Mouse (Mus musculus): ENCODE data around the gene Psors1c2. TPM values are rescaled to one million over a fixed set of nuclear protein-coding genes. Genes with fewer than 3 reads are reported as not detected.
"Not testable (repeated sequence)": the region's sequence is repeated elsewhere in the genome, so short reads cannot be mapped to it uniquely, and the experiment has no call there.

Psors1c2 gene
- polyA plus RNA-seq, 1 experiment from 2014 or later: 0.66 TPM

DNA sequence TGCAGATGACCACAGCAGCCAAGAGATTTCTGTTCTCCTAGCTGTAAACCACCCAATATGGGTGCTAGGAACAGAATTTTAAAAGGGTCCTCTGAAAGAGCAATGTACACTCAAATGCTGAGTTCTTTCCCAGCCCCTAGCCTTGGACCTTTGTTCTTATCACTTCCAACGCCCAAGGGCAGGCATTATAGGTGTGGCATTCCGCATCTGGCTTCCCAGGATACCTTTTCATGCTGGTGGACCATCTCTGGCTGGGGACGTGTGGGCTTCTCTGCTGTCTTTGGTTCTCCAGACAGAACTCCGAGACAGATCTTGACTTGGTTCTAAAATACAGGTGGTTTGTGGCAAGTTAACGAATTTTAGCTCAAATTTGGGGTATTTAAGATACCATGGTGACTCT lies 30.2 kb upstream of the Psors1c2 start:
- Histone ChIP-seq H3K9ac (ENCODE audit: low read length) (no peak overlapping the region), H3K27ac (replicated peaks in 1 of 2; ENCODE audit: control insufficient read depth in 1 of 2, insufficient read depth in 1 of 2, low read depth in 2 of 2, low read length in 2 of 2) (no peak overlapping the region), H3K4me3 (ENCODE audit: control insufficient read depth in 1 of 2, insufficient read depth in 1 of 2, low read depth in 1 of 2, low read length in 2 of 2) (no peak overlapping the region), H3K4me2 (ENCODE audit: low read length) (no peak overlapping the region), H3K36me3 (ENCODE audit: control insufficient read depth, insufficient read depth, low read length) (no peaks in the 10 kb centered on the region), H3K4me1 (ENCODE audit: control insufficient read depth in 2 of 2, insufficient read depth in 2 of 2, low read length in 2 of 2) (peaks cover 0 to 2% of the 10 kb centered on the region in 2 experiments; a peak in 1 of 4 replicates), H3K27me3 (ENCODE audit: control insufficient read depth, insufficient read depth, low read length) (peaks cover 44% of the 10 kb centered on the region), H3K9me3 (ENCODE audit: control insufficient read depth, low read length) (no peaks in the 10 kb centered on the region)
- ATAC-seq (ENCODE audit: insufficient number of reproducible peaks, insufficient read depth, low FRiP score, low read depth): no peak
- 49% methylated on average over 5 of the region's 5 CpGs for WGBS

GRCm38 (mm10) chr17:35503849-35504248 lies 29.2 kb upstream of the Psors1c2 start:
- no peak overlapping the region for H3K27ac ChIP-seq (replicated peaks in 1 of 2; ENCODE audit: control insufficient read depth in 1 of 2, insufficient read depth in 1 of 2, low read depth in 2 of 2, low read length in 2 of 2)
- WGBS: 27% methylated on average over 5 of the region's 5 CpGs

GRCm38 (mm10) chr17:35504628-35505481 lies 28.1 kb upstream of the Psors1c2 start:
- Histone ChIP-seq H3K4me2 (ENCODE audit: low read length) (no peak overlapping the region), H3K9me3 (ENCODE audit: control insufficient read depth, low read length) (no peaks in the 10 kb centered on the region), H3K36me3 (ENCODE audit: control insufficient read depth, insufficient read depth, low read length) (no peaks in the 10 kb centered on the region), H3K9ac (ENCODE audit: low read length) (no peak overlapping the region), H3K4me3 (ENCODE audit: control insufficient read depth in 1 of 2, insufficient read depth in 1 of 2, low read depth in 1 of 2, low read length in 2 of 2) (no peak overlapping the region), H3K27me3 (ENCODE audit: control insufficient read depth, insufficient read depth, low read length) (peaks cover 56% of the 10 kb centered on the region), H3K4me1 (ENCODE audit: control insufficient read depth in 2 of 2, insufficient read depth in 2 of 2, low read length in 2 of 2) (peaks cover 0 to 2% of the 10 kb centered on the region in 2 experiments; a peak in 1 of 4 replicates), H3K27ac (replicated peaks in 1 of 2; ENCODE audit: control insufficient read depth in 1 of 2, insufficient read depth in 1 of 2, low read depth in 2 of 2, low read length in 2 of 2) (no peak overlapping the region)
- 23% methylated on average over 8 of the region's 8 CpGs for WGBS
- no peak for ATAC-seq (ENCODE audit: insufficient number of reproducible peaks, insufficient read depth, low FRiP score, low read depth)

More at GRCm38 (mm10) chr17:35503849-35504248, 29.2 kb upstream of the Psors1c2 start:
- H3K27me3 ChIP-seq (ENCODE audit: control insufficient read depth, insufficient read depth, low read length): peaks cover 53% of the 10 kb centered on the region
- no peak overlapping the region for H3K4me3 ChIP-seq (ENCODE audit: control insufficient read depth in 1 of 2, insufficient read depth in 1 of 2, low read depth in 1 of 2, low read length in 2 of 2)
- no peaks in the 10 kb centered on the region for H3K36me3 ChIP-seq (ENCODE audit: control insufficient read depth, insufficient read depth, low read length)
- no peak for ATAC-seq (ENCODE audit: insufficient number of reproducible peaks, insufficient read depth, low FRiP score, low read depth)
- no peaks in the 10 kb centered on the region for H3K9me3 ChIP-seq (ENCODE audit: control insufficient read depth, low read length)
- no peak overlapping the region for H3K4me2 ChIP-seq (ENCODE audit: low read length)
- peaks cover 0 to 2% of the 10 kb centered on the region in 2 experiments; a peak in 1 of 4 replicates for H3K4me1 ChIP-seq (ENCODE audit: control insufficient read depth in 2 of 2, insufficient read depth in 2 of 2, low read length in 2 of 2)
- H3K9ac ChIP-seq (ENCODE audit: low read length): no peak overlapping the region

- H3K27ac ChIP-seq (replicated peaks in 1 of 2; ENCODE audit: control insufficient read depth in 1 of 2, insufficient read depth in 1 of 2, low read depth in 2 of 2, low read length in 2 of 2): no peak within 1 kb of the TSS
- H3K36me3 ChIP-seq (ENCODE audit: control insufficient read depth, insufficient read depth, low read length): no peaks in the 10 kb centered on the region
- H3K27me3 ChIP-seq (ENCODE audit: control insufficient read depth, insufficient read depth, low read length): peaks cover 56% of the 10 kb centered on the region
- H3K4me3 ChIP-seq (ENCODE audit: control insufficient read depth in 1 of 2, insufficient read depth in 1 of 2, low read depth in 1 of 2, low read length in 2 of 2): no peak within 1 kb of the TSS
- H3K9ac ChIP-seq (ENCODE audit: low read length): no peak within 1 kb of the TSS
- no peak within 1 kb of the TSS for H3K4me2 ChIP-seq (ENCODE audit: low read length)
- no peak for ATAC-seq (ENCODE audit: insufficient number of reproducible peaks, insufficient read depth, low FRiP score, low read depth)
- 36% methylated on average over 13 of the region's 13 CpGs for WGBS
- no peaks in the 10 kb centered on the region for H3K9me3 ChIP-seq (ENCODE audit: control insufficient read depth, low read length)
- peaks cover 0 to 2% of the 10 kb centered on the region in 2 experiments; a peak in 1 of 4 replicates for H3K4me1 ChIP-seq (ENCODE audit: control insufficient read depth in 2 of 2, insufficient read depth in 2 of 2, low read length in 2 of 2)
Observed at GRCm38 (mm10) chr17:35505776-35506175, 27.2 kb upstream of the Psors1c2 start, which contains the start of gene Pou5f1. Gene Pou5f1 (plus strand): TSS chr17:35506018.

DNA sequence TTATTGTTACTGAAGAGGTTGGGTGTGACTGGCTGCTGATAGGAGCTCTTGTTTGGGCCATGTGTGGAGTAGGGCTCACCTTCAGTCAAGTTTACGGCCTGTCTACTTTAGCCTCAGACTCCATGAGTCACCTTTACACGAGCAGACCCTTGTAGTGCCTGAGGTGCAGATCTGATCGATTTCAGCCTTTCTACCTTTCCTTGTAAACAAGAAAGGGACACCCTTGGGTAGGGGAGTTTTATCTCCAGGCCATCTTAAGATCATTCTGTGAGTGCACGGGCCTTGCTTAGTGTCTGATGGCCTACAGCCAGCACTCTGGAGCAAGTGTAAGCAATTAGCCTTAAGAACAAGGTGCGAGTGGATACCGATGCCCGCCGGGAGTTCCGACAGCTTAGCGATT lies 26.1 kb upstream of the Psors1c2 start:
- Histone ChIP-seq H3K27me3 (ENCODE audit: control insufficient read depth, insufficient read depth, low read length) (peaks cover 56% of the 10 kb centered on the region), H3K9me3 (ENCODE audit: control insufficient read depth, low read length) (no peaks in the 10 kb centered on the region), H3K9ac (ENCODE audit: low read length) (no peak overlapping the region), H3K27ac (replicated peaks in 1 of 2; ENCODE audit: control insufficient read depth in 1 of 2, insufficient read depth in 1 of 2, low read depth in 2 of 2, low read length in 2 of 2) (no peak overlapping the region), H3K36me3 (ENCODE audit: control insufficient read depth, insufficient read depth, low read length) (no peaks in the 10 kb centered on the region), H3K4me1 (ENCODE audit: control insufficient read depth in 2 of 2, insufficient read depth in 2 of 2, low read length in 2 of 2) (peaks cover 0 to 2% of the 10 kb centered on the region in 2 experiments; a peak in 1 of 4 replicates), H3K4me3 (ENCODE audit: control insufficient read depth in 1 of 2, insufficient read depth in 1 of 2, low read depth in 1 of 2, low read length in 2 of 2) (no peak overlapping the region), H3K4me2 (ENCODE audit: low read length) (no peak overlapping the region)
- ATAC-seq (ENCODE audit: insufficient number of reproducible peaks, insufficient read depth, low FRiP score, low read depth): no peak
- 17% methylated on average over 10 of the region's 10 CpGs for WGBS

GRCm38 (mm10) chr17:35507556-35508260 lies 25.3 kb upstream of the Psors1c2 start:
- no peak overlapping the region for H3K9ac ChIP-seq (ENCODE audit: low read length)
- no peak overlapping the region for H3K4me2 ChIP-seq (ENCODE audit: low read length)
- no peak overlapping the region for H3K4me3 ChIP-seq (ENCODE audit: control insufficient read depth in 1 of 2, insufficient read depth in 1 of 2, low read depth in 1 of 2, low read length in 2 of 2)
- no peak overlapping the region for H3K27ac ChIP-seq (replicated peaks in 1 of 2; ENCODE audit: control insufficient read depth in 1 of 2, insufficient read depth in 1 of 2, low read depth in 2 of 2, low read length in 2 of 2)
- WGBS: 19% methylated on average over 13 of the region's 13 CpGs
- H3K9me3 ChIP-seq (ENCODE audit: control insufficient read depth, low read length): no peaks in the 10 kb centered on the region
- peaks cover 0 to 2% of the 10 kb centered on the region in 2 experiments; a peak in 1 of 4 replicates for H3K4me1 ChIP-seq (ENCODE audit: control insufficient read depth in 2 of 2, insufficient read depth in 2 of 2, low read length in 2 of 2)
- peaks cover 7% of the 10 kb centered on the region for H3K36me3 ChIP-seq (ENCODE audit: control insufficient read depth, insufficient read depth, low read length)
- no peak for ATAC-seq (ENCODE audit: insufficient number of reproducible peaks, insufficient read depth, low FRiP score, low read depth)
- peaks cover 56% of the 10 kb centered on the region for H3K27me3 ChIP-seq (ENCODE audit: control insufficient read depth, insufficient read depth, low read length)

GRCm38 (mm10) chr17:35508279-35508678 lies 24.7 kb upstream of the Psors1c2 start:
- Histone ChIP-seq H3K36me3 (ENCODE audit: control insufficient read depth, insufficient read depth, low read length) (peaks cover 11% of the 10 kb centered on the region), H3K27me3 (ENCODE audit: control insufficient read depth, insufficient read depth, low read length) (peaks cover 56% of the 10 kb centered on the region)
- not testable (repeated sequence) for H3K4me1 ChIP-seq (ENCODE audit: control insufficient read depth in 2 of 2, insufficient read depth in 2 of 2, low read length in 2 of 2); H3K27ac ChIP-seq (replicated peaks in 1 of 2; ENCODE audit: control insufficient read depth in 1 of 2, insufficient read depth in 1 of 2, low read depth in 2 of 2, low read length in 2 of 2); H3K9me3 ChIP-seq (ENCODE audit: control insufficient read depth, low read length); ATAC-seq (ENCODE audit: insufficient number of reproducible peaks, insufficient read depth, low FRiP score, low read depth); H3K9ac ChIP-seq (ENCODE audit: low read length); H3K4me2 ChIP-seq (ENCODE audit: low read length); H3K4me3 ChIP-seq (ENCODE audit: control insufficient read depth in 1 of 2, insufficient read depth in 1 of 2, low read depth in 1 of 2, low read length in 2 of 2)
- 51% methylated on average over 5 of the region's 5 CpGs for WGBS
